Mouse (Mus musculus): Measurements from ENCODE around the gene Shank3.

Shank3 gene

DNA sequence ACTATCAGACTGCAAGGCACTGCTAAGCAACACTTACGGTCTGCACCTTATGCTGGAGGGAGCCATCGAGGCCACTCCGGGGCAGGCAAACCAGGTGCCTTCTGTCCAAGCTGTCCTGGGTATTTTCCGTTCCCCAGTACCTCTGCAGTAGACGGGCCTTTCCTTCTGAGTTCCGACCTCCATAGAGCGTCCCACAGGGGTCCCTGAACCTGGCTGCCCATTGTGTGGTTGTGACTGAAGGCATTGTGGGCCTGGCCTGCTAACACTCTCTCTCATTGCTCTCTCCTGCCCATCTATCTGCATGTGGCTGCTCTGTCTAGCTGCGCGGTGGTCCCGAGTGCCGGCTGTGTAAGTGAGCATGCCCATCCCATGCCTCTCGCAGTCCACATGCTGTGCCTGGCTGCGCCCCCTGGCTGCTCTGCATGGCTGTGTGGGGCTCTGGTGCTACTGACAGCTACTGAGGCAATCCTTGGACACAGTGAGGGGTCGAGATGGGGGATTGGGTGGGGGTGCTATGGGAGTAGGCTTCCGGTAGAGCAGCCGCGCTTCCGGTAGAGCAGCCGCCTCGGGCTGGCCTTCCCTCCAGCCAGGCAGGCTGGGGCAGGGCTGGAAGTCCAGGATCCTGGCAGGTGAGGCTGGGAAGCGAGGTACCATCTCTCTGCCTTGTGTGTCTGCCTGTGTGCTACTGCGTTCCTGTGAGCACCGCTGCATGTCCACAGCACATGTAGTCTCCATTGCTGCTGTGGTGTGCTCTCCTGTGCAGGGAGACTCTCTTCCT lies 57.2 kb downstream of the Shank3 start:
- in situ Hi-C loops (cut with MboI, MseI) = no loop called here

DNA sequence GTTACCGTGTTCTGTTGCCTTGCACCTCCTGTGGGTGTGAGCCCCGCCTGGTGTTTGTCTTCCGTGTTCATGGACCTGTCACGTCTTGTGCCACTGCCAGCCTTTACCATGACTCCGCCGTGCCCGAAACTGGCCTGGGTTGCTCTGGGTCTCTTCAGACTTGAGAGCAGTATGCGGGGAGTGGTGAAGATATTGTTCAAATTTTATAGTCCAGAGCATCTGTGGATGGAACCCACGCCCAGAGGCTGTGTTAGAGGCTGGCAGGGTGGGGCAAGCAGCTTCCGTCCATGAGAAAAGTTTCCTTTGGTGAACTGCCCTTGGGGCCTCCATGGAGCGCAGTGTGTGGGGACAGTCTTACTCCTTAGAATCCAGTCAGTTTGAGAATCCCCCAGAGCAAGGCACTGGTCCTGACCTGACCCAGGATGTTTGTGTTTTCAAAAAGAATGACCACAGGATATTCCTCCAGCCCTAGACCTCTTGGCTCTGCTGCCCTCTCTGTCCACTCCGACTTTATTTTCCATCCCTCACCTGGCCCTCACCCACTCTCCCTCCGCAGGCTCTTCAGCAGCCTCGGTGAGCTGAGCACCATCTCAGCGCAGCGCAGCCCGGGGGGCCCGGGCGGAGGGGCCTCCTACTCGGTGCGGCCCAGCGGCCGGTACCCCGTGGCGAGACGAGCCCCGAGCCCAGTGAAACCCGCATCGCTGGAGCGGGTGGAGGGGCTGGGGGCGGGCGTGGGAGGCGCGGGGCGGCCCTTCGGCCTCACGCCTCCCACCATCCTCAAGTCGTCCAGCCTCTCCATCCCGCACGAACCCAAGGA lies 58.0 kb downstream of the Shank3 start:
- in situ Hi-C loops (cut with MboI, MseI) = no loop called here

DNA sequence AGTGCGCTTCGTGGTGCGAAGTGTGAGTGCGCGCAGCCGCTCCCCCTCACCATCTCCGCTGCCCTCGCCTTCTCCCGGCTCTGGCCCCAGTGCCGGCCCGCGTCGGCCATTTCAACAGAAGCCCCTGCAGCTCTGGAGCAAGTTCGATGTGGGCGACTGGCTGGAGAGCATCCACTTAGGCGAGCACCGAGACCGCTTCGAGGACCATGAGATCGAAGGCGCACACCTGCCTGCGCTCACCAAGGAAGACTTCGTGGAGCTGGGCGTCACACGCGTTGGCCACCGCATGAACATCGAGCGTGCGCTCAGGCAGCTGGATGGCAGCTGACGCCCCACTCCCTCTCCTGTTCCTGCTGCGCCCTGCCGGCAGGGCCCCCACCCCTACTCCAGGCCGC lies 58.6 kb downstream of the Shank3 start:
- in situ Hi-C loops (cut with MboI, MseI) = no loop called here

DNA sequence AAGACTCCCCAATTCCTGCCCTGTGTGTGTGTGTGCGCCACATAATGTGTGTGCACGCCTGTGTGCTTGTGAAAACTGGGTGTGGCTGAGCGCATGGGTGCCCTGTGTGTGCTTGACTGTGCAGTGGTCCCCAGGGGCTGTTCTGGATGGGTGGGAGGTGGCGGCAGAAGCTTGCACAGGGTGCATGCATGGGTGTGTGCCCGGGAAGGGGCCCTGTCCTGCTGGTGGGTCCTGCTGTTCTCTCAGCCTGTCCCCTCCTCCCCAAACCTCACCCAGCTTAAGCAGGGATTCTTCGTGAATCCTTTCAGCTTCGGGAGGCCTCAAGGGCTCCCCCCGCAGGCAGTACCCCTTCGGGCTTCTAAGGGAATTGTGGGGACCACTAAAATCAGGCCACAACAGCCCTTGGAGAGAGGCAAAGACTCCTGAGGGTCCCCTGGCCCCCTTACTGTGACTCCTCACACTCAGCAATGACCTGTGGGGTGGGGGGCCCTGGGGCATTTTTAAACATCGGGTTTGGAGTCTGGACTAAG lies 59.8 kb downstream of the Shank3 start:
- in situ Hi-C loops (cut with MboI, MseI) = no loop called here

DNA sequence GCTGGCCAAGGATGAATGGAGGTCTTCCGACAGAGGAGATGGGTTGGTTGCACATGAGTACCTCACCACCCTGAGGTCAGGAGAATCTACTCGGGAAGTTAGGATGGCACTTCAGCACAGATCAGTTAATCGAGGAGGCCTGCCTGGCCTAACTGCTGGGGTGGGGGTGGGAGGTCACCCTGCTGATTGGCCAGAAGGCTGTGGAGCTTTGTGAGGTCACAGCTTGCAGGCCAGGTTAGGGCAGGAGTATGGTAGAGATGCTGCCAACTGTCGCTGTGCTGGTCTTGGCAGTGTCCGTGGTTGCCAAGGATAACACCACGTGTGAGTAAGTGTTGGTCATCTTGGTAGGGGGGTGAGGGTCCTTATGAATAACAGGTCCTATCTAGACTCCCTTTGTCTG lies 68.7 kb downstream of the Shank3 start, which contains the start of gene Acr:
Gene Acr (plus strand): TSS at position 213 of the 400 bp plus-strand sequence.
- in situ Hi-C loops (cut with MboI, MseI) = no loop called here

DNA sequence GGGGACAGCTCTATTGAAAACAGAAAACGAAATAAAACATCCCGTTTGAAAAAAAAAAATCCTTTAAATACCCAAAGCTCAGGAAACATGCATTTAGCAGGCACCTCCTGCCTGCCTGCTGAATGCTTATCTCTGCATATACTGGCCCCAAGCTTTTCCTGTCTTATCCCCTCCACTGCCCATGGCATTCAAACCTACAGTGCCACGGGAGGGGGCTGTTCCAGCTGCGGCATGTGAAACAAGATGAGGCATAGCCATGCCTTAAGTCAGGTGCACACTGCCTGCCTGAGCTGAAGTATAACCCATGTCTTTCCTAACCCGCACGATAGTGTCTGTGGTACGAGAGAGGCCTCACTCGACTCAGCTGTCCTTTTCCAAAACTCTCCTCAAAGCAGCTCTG lies 72.7 kb downstream of the Shank3 start:
- in situ Hi-C loops (cut with MboI, MseI) = no loop called here

DNA sequence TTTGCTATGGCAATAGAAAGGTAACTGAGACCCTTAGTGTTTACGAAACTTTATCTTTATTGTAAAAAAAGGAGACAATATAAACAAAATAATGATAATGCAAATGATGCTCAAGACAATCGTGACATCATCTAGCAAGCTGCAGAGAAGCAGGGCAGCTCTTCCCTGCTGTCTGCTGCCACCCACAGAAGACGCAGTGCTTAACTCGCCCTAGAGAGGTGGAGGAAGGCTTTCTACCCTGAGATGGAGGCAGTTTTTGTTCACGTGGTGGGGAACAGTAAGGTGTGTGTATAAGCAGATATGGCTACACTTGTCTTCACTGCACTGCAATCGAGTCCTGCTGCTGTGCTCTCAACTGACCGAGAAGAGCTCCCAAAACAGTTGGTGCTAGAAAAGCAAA lies 83.1 kb downstream of the Shank3 start:
- in situ Hi-C loops (cut with MboI, MseI) = no loop called here

DNA sequence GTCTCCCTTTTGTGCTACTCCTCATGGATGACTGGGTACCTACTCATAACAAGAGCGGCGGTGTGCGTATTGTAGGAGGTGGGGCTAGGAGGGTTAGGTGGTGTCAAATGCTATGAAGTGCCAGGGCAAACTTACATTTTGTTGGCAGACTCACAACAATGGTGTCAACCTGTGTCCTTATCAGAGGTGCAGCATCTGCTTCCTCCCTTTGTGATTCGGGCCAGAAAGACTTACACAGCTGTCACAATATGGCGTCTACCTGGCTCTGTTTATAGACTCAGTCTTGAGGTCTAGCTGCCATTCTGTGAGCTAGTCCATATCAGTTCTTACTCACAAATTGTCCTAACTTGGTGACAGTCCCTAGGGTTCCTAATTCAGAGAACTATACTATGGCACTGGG lies 85.7 kb downstream of the Shank3 start:
- in situ Hi-C loops (cut with MboI, MseI) = no loop called here

DNA sequence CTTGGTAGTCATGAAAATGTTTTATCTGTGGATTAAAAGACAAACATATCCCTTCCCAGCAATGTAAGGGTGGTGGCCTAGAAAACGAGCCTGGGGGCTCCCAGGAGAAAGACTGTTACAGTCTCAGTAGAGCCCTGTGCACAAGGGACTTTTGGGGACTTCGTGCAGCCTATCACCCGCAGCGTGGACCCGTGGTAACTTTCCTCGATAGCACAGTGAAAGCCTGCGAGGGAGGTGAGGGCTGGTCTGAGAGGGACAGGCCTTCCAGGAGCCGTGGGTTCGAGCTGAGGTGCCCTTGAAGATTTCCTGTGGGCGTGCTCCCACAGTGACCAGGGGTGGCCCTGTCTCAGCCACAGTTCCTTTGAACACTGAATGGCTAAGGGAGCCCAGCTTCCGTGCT lies 86.2 kb downstream of the Shank3 start:
- in situ Hi-C loops (cut with MboI, MseI) = no loop called here

DNA sequence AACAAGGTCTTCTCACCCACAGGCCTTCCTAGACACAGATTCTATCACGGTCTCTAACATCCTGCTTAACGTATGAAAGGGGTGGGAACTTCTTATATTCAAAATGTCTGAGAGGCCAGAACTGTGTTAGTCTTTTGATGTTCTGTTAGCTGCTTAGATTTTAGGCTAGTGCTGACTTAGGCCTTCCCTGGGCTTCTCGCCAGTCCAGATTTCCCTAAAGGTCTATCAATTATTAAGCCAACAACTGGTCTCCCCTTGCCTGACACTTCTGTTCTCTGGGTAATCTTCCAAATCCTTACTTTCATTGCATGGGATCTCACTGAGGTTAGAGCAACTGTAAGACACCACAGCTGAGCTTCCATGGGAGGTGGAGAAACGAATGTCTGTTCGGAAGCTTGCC lies 89.7 kb downstream of the Shank3 start:
- in situ Hi-C loops (cut with MboI, MseI) = no loop called here

DNA sequence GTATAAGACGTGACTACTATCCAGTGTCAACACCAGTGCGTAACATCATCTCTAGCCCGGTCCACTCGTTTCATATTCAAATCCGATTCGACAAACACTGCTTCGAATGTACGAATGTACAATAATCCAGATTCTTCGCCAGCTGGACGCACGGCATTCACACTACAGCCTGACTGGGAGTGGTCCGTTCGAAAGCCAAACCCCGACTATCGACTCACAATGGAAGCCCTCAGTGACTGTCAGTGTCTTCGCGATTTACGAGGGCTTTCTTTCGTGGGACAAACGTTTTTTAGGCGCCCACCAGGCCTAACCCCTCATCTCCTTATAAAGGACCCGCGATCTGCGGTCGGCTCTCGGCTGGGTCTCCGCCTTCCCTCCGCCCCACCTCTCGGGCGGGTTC lies 91.9 kb downstream of the Shank3 start:
- in situ Hi-C loops (cut with MboI, MseI) = no loop called here

DNA sequence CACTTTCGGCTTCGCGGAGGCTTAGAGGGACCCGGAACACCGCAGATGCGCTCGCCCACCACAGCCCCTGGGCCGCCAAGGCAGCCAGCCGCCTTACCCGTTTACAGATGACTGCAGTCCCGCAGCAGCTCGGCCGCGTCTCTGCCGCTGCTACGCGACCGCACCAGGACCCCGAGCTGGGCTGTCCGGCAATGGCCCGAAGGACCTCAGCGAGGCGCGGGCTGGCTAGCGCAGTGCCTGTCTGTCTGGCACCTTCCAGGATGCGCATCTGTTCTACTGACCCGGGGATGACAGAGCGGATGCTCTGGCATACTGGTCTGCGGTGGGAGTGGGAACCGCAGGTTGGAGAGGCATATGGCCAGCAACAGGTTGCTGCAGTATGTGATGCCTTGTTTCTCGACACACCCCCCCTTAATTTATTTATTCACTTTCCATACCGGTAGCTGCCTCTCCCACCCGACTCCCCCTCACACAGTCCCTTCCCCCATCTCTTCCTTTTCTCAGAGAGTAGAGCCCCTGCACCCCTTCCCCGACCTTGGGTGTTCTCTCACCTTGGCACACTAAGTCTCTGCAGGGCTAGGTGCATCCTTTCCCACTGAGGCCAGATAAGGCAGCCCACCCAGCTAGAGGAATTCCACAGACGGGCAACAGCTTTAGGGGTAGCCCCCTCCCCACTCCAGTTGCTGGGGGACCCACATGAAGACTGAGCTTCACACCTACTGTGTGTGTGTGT lies 92.5 kb downstream of the Shank3 start, which contains the start of gene Rabl2:
Gene Rabl2 (minus strand): TSS at position 201 of the 733 bp plus-strand sequence.
- in situ Hi-C loops (cut with MboI, MseI) = no loop called here

DNA sequence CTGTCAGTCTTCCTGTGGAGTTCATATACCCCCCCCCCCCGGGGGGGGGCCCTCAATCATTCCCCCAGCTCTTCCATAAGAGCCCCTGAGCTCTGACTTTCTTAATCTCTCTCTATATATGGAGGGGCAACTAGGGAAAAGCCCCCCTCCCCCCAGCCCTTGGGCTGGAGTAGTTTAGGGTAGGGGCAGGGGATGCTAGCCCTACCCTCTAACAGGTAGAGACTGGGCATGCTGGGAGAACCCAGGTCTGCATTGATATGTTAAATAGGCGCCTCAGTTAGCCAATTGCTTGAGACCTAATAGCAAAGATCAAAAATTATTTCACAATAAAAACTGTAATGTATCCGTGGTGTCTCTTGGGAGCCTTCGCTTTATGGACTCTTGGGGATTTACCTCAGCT lies 93.1 kb downstream of the Shank3 start:
- in situ Hi-C loops (cut with MboI, MseI) = no loop called here

DNA sequence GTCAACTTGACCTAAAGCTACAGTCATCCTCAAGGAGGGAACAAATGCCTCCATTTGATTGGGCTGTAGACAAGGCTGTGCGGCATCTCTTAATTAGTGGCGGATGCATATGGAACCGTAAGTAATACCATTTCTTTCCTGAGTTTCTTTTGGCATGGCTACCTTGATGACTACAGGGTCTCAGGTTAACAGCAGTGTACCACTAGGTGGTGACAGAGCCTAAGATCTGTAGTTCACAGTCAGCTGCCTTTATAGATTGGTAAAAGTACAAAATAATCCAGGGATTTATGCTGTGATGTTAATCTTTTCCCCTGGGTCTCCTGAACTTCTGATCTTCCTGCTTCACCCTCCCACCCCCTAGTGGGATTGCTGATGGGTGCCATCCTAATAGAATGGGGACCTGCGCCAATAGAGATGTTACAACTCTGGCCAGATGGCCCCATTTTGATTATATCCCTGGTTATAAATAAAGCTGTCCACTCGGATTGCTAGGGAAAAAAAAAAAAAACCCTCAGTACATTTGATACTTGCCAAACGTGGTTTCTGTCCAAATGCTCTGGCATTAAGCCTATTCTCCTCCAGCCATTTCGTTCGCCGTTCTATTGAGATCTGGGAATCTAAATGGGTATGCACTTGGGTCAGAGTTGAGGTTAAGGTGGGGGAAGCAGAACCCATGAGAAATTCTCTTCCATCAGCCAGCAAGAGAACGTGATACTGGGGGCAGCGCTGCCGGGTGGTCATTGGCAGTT lies 106.6 kb downstream of the Shank3 start:
- in situ Hi-C loops (cut with MboI, MseI) = no loop called here

DNA sequence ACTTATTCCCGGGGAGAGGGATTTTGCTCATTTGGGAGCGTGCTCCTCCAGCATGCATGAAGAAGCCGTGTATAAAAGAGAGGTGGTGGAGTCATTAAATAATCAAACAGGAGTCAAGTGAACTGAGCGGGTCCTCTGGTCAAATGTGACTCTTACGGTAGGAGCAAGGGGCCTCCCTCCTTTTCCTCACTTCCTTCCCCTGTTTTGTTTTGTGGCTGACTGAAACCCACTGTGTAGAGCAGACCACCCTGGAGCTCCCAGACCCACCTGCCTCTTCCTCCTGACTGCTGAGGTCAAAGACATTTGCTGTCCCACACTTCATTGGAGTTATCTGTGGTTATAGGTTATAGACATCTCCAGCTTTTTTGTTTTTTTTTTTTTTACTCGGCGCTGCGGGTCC lies 108.1 kb downstream of the Shank3 start:
- in situ Hi-C loops (cut with MboI, MseI) = no loop called here

DNA sequence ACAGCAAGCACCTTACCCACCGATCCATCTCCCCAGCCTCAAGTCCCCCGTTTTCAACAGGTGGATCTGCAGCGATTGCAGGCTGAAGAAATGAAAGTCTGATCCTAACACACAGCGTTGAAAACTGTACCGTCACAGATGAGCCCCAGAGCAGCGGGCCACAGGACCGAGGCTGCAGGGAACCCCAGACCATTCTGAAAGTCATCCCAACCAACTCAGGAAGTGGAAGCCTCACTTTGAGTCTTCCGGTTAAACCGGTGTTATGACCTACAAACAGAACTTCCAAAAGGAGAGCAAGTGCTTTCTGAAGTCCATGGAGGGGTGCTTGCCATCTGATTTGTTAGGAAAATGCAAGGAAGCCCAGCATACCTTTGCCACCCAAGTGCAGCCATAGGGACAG lies 108.5 kb downstream of the Shank3 start:
- in situ Hi-C loops (cut with MboI, MseI) = no loop called here

All from T-helper 2 cell (primary cell).